Mouse (Mus musculus) left cerebral cortex, postnatal 36 days (tissue): ENCODE results near the gene Tk1. TPM values are rescaled to one million over a fixed set of nuclear protein-coding genes. Genes with fewer than 3 reads are reported as not detected.

ENCODE experiments used
- DNase-seq, 2 experiments: peaks; one replicate each; pipeline ENCODE4 v3.0.0; 2021 to 2022; ENCODE audit warnings: low spot score in 2 of 2, mixed read lengths in 1 of 2
- intact Hi-C: fragments of 180-260 bp; cut with DNase I; formaldehyde crosslinking; loops from one replicate; pipeline ENCODE4 v1.15.1; 2025
- total RNA-seq, 2 experiments: library from RNA; stranded (reverse); gene quantifications; 2 replicates each; pipeline ENCODE4 v1.2.3; 2021

The Tk1 gene
- 1 to 10 TPM in 1 of 2 experiments, under 1 TPM in 1; 0.39 to 1.3 TPM for total RNA-seq

DNA sequence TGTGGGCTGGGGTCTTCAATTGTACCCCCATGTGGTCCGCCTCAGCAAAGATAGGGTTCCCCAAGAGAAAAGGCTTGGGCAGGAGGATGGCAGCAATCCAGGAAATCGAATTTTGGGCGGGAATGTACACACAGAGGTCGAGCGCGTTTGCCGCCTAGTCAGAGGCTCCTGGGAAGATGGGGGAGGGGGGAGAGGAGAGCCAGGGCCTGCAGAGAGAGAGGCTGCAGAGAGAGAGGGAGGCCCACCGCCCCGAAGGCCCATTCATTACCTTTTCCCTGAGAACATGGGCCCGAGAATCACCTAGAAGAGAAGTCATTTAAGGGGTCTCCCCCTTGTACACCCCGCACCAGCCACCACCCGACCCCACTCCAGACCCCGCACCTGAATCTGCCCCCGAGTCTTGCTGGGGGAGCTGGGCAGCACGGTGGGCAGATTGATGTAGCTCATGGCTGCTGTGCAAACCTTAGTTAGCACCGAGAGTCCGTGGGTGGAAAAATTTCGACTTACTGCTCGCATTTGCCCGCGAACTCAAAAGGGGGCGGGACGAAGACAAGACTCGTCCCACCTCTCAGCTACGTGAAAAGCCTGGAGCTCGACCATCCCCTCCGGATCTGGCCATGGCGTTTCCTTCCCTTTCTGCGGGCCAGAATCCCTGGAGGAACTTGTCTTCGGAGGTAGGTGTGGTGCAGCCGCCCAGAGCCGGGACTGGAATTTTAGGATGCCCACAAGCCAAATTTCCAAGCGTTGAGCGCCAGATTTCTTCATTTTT, at the start of gene Tk1, which contains the start of gene Afmid:
TSS of gene Tk1 (minus strand) at position 760 of the 769 bp plus-strand sequence.
TSS of gene Afmid (plus strand) at position 592 of the 769 bp plus-strand sequence.
- intact Hi-C loops: loop anchor here (5.0 to 10.0 kb wide), 2 partner anchors 33 to 591 kb away; no protein-coding TSS in a partner anchor

DNA sequence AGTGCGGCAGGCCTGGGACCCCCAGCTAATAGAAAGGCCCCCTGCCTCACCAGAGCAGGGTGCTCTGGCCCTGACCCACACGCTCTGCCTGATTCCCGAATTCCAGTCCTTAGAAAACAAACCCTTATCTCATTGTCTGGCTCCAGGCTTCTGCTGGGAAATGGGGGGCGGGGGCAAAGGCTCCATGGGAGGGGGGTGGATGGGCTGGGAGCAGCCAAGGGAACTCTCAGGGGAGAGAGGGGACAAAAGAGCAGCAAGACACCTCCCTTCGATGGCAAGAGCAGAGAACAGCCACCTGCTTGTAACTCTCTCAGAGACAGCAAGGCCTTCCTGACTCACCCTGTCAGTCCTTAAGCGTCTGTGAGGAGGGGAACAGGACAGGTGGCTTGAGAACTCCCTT, 49.8 kb upstream of the Tk1 start:
- DNase-seq: no peak
- intact Hi-C loops: loop anchor here (10.0 kb wide), 1 partner anchor 349 kb away; no protein-coding TSS in a partner anchor

More for the DNA sequence above, at the start of gene Tk1, which contains the start of gene Afmid:
- peak; percentile 47 to 49 for DNase-seq

DNA sequence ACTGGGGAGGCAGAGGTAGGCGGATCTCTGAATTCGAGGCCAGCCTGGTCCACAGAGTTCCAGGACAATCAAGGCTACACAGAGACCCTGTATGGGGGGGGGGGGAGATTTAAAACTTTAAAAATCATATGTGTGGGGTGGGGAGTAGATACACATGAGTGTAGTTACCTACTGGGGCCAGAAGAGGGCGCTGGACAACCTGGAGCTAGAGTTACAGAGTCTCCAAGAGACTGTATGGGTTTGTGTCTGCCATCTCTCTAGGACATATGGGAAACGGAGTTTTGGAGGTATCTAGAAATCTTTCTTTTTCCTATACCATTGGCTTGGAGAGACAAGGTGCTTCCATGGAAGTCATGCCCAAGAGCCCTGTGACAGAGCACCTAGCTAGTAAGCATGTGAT, 48.5 kb upstream of the Tk1 start:
- intact Hi-C loops: loop anchor here (5.0 to 10.0 kb wide), 3 partner anchors 113 to 350 kb away; partner anchors contain the start of gene Pgs1
- DNase-seq: no peak

DNA sequence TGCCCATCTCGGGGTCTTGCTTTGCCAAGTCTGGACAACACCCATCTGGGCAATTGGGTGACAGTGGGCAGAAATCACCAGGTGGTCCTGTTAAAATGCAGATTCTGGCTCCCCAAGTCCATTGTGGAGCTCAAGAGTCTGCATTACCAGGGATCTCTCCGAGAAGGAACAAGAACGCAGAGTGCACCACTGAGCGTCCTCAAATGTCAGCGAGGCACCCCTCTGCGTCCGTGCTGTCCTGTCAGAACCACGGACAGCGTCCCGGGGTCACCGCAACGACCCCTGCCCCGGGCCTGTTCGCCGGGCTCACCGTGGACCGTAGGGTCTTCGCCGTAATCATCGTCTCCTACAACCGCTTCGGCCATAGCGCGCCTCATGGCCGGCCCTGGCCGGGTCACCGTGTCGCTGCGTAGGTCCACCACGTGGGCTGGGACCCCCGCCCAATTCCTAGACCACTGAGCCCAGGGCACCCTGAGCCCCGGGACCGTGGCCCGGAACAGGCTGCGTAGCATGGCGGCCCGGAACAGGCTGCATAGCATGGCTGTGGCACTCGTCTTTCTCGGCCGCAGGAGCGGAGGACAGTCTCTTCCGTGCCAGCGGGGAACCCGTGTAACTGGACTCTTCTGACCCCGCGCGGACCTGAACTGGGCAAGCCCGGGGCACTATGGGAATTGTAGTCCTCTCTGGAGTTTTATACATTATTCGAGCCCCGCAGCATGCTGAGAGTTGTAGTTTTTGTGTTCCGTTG, 47.1 kb upstream of the Tk1 start, which contains the start of gene Tha1:
TSS of gene Tha1 (minus strand) at position 621 of the 748 bp plus-strand sequence.
- peak; percentile 73 to 79 for DNase-seq
- intact Hi-C loops: loop anchor here (5.0 to 10.0 kb wide), 3 partner anchors 114 to 352 kb away; partner anchors contain the start of gene Pgs1

DNA sequence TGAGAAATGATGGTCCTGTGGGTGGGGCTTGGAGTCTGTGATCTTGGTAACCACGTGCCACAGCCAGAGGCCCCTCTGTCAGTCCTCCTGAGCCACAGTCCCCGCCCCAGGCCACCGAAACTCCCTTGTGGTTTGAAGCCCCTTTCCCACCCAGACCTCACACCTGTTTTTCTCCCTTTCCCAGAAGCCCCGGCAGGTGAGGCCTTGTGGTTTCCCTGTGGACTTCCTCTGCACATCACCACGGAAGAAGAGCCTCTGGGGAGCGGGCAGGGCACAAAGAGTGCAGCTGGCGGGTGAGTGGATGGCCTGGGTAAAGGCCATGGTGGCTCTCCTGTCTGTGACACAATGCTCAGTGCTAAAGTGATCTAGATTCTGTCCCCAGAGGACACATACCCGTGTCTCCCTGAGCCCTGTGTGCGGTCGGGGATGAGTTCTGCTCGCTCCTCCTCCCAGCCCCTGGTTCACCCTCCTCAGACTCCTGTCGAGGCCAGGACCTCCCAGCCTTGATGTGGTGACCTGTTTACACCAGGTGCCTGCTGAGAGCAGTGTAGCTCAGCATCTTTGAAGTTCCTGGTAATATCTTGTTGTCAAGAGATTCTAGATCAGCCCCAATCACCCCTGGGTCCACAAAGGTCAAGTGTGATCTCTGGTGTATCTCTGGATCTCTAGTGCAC, 46.2 kb upstream of the Tk1 start:
- no peak for DNase-seq
- intact Hi-C loops: loop anchor here (2.0 to 10.0 kb wide), 5 partner anchors 97 to 353 kb away; partner anchors contain the start of gene Pgs1

DNA sequence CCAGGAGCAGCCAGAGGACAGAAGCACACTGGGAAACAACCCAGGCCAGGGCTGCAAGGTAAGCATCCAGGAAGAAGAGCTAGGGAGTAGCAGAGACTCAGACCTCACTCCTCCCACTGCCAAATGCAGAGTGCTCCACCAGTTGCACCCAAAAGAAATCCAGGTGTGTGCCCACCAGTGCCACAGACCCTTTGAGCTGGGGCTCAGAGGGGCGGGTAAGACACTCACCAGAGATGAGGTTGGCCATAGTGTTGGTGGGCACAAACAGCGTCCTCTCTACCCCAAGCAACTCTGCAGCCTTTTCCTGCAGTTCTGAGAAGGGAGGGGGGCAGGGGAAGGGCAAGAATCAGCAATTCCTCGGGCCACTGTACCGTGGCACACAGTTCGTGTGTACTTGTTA, 45.5 kb upstream of the Tk1 start:
- intact Hi-C loops: loop anchor here (2.0 to 10.0 kb wide), 5 partner anchors 97 to 353 kb away; partner anchors contain the start of gene Pgs1
- no peak for DNase-seq

DNA sequence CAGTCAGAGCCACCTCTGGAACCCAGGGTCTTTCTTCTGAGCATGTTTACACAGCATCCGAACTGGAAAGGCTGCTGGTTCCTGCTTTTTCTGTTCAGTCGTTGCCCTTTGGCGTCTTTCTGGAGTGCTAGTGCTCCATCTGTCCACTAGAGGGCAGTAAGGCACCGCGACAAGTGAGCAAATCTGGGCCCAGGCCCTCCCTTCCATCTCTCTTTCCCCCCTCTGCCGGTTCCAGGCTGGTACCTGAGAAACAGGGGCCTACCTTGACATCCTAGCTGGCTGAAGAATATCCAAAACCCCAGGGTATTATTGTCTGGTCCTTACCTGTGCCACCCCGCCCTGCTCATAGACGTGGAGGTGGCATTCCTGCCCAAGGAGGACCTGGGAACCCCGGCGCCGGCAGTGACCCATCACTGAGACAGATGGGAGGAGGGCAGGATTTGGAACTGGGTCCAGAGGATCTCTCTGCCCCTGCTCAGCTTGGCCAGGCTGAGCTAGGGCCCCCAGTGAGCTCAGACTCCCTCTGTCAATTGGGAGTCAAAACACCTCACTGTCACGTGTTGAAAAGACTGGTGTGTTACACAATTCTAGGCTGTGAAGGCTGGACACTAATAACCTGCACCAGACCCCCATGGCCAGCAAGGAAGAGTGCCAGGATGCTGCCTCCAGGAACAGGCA, 44.9 kb upstream of the Tk1 start:
- peak; percentile 71 to 81 for DNase-seq
- intact Hi-C loops: loop anchor here (2.0 to 10.0 kb wide), 5 partner anchors 98 to 354 kb away; partner anchors contain the start of gene Pgs1

DNA sequence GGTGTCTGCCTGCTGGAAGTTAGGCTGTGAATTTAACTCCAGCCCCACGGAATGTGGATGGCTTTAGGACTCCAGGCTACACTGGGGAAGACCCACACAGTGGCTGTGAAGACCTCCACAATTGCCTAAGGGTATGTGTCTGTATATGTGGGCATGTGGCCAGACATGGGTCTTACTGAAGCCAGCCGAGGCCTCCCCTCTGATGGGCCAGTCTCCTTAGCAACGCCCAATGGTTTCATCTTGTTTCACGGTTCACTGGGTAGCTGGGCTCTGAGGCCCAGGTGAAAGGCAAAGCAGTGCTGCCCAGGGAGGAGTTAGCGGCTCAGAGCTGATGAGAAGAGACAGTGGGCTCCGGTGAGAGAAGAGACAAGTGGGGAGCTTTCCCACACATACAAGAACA, 40.1 kb upstream of the Tk1 start:
- intact Hi-C loops: no loop called here
- DNase-seq: no peak

DNA sequence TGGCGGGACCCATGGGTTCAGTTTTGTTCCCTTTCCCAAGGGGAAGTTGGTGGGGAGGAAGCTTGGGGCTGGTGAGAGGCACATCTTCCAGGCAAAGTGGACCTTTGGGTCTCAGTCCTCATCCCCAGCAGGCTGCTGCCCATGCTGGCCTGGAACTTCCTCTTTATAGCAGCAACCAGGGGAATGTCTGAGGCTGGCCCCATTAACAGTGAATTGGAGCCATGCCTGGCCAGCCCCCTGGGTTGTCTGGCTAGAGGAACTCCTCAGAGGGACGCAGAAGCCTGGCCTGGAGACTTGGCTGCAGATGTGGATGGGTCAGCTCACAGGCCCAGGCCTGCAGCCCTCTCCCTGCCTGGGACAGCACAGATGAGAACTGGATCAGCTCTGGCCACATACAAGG, 38.9 kb upstream of the Tk1 start:
- intact Hi-C loops: no loop called here
- no peak for DNase-seq

DNA sequence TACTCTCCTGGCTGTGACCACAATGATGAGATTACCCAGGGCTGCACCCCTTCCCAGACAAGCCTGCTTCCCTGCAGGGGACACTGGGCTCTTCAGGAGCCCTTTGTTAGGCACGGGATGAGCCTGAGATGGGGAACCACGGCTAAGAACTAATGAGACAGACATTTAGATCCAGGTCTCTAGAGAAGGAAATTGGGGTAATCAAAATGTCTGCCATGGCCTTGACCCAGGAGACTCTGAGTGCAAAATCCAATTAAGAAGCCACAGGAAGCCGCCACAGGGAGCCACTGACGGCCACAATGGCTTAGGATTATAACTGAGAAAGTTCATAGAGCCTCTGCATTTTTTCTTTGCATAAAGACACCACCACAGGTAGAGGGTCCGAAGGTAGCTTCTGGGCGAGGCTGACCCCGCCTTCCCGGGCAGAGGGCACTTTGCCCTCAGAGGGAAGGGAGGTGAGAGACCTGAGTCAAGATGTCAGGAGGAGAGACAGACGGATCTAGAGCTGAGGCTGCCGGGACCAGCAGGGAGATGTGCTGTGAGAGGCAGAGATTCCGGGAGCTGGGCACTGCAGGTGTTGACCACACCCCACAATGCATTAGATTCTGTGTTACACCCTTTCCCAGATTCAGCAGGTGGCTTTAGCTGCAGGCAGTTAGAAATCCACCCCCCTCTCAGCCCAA, 37.4 kb upstream of the Tk1 start:
- DNase-seq: no peak
- intact Hi-C loops: no loop called here

DNA sequence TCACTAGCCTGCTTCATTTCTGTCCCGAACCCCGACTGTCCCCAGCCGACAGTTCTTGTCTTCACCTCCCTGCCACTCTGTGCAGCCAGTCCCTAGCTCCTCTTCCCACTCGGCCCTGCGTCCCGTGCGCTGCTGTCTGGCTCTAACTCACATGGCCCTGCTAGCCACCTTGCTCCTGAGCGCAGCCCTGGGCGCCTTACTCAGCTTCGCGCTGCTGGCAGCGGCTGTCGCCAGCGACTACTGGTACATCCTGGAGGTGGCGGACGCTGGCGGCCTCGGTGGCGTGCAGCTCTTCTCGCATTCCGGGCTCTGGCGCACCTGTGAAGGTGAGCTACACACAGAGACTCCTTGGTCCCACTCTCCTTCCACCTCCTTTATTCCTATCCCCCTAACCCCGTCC, 34.7 kb upstream of the Tk1 start, which contains the start of gene Tmem235:
TSS of gene Tmem235 (plus strand) at position 152 of the 400 bp plus-strand sequence.
- no peak for DNase-seq
- intact Hi-C loops: no loop called here

DNA sequence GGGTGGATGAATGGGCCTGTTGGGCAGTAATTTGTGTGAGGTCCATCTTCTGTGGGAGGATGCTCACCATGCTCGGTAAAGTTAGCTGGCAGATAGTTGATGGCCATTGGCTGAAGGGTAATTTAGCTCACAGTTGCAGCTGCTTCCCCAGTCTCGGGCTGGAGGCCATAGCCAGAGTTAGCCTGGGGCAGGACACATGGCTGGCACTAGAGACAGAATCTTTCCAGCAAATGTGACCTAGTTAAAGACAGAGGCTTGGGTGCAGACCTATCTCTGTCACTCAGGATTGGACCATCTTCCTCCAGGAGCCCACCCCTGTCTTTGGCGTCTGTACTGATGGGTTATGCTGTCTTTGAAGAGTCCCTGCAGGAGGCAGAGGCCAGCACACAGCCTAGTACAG, 32.5 kb upstream of the Tk1 start:
- no peak for DNase-seq
- intact Hi-C loops: no loop called here

DNA sequence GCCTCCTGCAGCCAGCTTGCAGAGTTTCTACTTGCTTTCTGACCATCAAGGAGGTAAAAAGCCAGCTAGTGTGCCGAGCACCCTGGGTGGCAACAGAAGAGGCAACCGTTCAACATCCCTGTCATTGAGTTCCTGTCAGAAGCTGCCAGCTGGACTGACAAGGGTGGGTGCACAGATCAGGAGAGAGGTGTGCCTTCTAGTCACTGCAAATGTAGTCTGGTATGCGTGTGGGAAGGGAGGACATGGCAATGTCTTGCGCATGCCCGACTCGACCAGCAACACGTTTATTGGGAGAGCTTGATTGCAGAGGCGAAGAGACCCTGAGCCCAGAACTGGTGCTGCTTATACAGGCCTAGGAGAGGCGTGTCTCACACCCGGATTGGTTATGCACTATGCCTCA, 31.6 kb upstream of the Tk1 start:
- DNase-seq: no peak
- intact Hi-C loops: no loop called here

DNA sequence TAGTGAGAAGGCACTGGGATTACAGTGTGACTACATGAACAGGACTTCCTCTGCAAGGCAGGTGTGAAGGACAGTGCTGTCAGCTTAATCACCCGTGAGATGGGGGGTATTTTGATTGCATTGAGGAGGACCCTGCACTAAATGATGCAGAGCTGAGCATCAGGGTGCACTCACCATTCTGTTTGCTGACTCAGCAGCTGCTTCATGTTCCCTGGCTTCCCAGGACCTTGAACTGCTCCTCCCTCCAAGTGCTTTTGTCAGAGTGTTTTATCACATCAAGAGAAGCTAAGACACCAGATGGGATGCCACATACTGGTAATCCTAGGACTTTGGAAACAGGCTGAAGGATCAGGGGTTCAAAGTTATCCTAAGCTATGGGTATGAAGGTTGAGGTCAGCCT, 30.1 kb upstream of the Tk1 start:
- DNase-seq: no peak
- intact Hi-C loops: no loop called here

DNA sequence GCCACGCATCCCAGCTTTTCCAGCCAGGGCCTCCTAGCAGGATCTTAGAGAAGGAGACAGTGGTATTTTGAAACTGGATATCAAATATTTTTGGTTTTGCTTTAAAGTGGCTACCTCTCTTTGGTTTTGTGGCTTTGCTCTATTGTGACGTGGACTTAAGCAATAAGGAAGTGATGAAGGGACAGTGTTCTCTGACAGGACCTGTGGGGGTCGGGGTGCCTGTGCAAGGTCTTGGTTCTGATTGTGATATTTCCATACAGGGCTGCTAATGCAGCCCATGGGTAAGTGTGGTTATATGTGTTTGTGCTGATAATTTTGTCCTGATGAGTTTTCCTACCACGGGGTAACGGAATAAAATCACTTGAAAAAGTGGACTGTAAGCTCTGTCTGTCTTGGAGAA, 29.5 kb upstream of the Tk1 start:
- intact Hi-C loops: no loop called here
- no peak for DNase-seq

DNA sequence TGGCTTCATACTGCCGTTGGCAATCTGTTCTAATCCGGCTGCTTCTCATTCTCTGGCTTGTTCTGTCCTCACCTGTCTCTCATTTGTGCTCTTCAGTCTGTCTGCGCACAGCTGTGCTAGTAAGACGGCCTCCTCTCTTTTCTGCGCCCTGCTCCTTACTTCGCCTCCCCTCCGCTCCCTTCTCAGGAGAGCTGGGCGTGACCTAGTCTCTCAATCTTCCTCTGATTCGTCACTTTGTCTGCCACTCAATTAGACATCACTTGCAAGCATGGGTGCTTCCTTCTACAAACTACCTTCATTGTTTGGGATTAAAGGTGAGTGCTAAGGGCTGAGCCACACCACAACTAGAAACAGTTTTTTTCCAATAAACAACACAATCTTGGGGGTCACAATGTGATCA, 28.3 kb upstream of the Tk1 start:
- no peak for DNase-seq
- intact Hi-C loops: no loop called here

DNA sequence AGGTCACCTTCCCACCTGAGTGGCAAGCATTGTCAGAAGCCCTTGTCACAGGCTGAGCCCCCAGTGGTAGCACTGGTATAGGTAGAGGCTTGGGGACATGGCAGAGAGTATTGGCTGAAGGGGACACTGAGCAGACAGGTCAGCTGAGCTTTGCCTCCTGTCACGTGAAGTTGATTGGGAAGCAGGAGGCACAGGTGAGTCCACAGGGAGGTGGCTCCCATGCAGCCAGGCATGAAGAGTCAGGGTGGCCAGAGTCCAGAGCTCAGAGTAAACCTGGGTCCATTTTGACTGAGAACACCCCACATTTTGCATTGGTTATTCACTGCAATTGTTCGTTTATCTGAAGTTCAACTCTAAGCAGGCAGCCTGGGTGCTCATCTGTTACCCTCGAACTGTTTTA, 27.0 kb upstream of the Tk1 start:
- intact Hi-C loops: no loop called here
- DNase-seq: no peak

DNA sequence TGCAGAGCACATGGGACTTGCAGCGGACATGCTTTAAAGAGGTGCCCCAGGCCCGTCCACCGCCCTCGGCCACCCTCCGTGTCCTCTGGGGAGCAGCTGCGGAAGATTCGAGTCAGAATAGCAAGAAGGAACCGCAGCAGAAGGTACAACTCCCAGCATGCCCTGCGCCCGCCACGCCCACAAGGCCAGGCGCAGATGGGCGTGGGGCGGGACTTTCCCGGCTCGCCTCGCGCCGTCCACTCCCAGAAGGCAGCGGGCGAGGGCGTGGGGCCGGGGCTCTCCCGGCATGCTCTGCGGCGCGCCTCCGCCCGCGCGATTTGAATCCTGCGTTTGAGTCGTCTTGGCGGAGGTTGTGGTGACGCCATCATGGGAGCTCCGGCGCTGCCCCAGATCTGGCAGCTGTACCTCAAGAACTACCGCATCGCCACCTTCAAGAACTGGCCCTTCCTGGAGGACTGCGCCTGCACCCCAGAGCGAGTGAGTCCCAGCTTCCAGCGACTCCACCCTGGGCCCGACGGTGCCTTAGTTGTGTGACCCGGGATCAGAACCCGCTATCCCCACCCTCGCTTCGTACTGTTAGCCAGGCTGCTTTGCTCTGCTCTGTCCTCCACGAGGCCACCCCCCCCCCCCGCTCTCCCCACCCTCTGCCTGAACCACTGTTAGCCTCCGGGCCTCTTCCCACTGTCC, 23.2 kb upstream of the Tk1 start, which contains the start of gene Birc5:
TSS of gene Birc5 (plus strand) at position 267 of the 687 bp plus-strand sequence.
- intact Hi-C loops: no loop called here
- DNase-seq: peak; percentile 93 to 97
